Mouse (Mus musculus) ES-Bruce4 (cell line): ENCODE measurements around the gene Tgif2. TPM values are rescaled to one million over a fixed set of nuclear protein-coding genes. Genes with fewer than 3 reads are reported as not detected.

Experiments used
- H3K27ac ChIP-seq: 2 replicates; pipeline ENCODE4 v1.5.1; 2012; ENCODE audit warnings: low read length, inconsistent platforms; ENCODE audit not compliant: insufficient read depth
- H3K27me3 ChIP-seq: 2 replicates; pipeline ENCODE4 v1.6.1; 2012; ENCODE audit warnings: mild to moderate bottlenecking, low read length, inconsistent platforms; ENCODE audit not compliant: control insufficient read depth, poor library complexity, insufficient read depth, severe bottlenecking
- H3K36me3 ChIP-seq: 2 replicates; pipeline ENCODE4 v1.6.1; 2012; ENCODE audit warnings: inconsistent platforms, mild to moderate bottlenecking, low read length, moderate library complexity; ENCODE audit not compliant: control insufficient read depth, poor library complexity, insufficient read depth, severe bottlenecking
- H3K4me1 ChIP-seq: one replicate; pipeline ENCODE4 v1.8.1; 2011; ENCODE audit warnings: low read length; ENCODE audit not compliant: control insufficient read depth, insufficient read depth
- H3K4me3 ChIP-seq: 2 replicates; pipeline ENCODE4 v1.5.1; 2011; ENCODE audit warnings: low read depth, mild to moderate bottlenecking, low read length
- H3K9ac ChIP-seq: 2 replicates; pipeline ENCODE4 v1.6.1; 2012; ENCODE audit warnings: low read depth, mild to moderate bottlenecking, inconsistent platforms; ENCODE audit not compliant: poor library complexity, severe bottlenecking
- H3K9me3 ChIP-seq: replicated peaks from 2 replicates; pipeline ENCODE4 v1.6.1; 2012; ENCODE audit warnings: mild to moderate bottlenecking, low read length, inconsistent platforms; ENCODE audit not compliant: control insufficient read depth, poor library complexity, insufficient read depth, severe bottlenecking
- CTCF ChIP-seq: IDR thresholded peaks from one replicate; pipeline ENCODE4 v1.8.1; 2011; ENCODE audit warnings: low read depth, low read length
- EP300 ChIP-seq: IDR thresholded peaks from 2 replicates; pipeline ENCODE4 v1.6.1; 2011; ENCODE audit warnings: low read depth, low read length; ENCODE audit not compliant: insufficient read depth
- POLR2A ChIP-seq: IDR thresholded peaks from one replicate; pipeline ENCODE4 v1.8.1; 2011; ENCODE audit warnings: low read length; ENCODE audit not compliant: insufficient read depth
- polyA plus RNA-seq: library from polyadenylated mRNA; stranded (reverse); fragments of >200 nt; gene quantifications from 2 replicates; pipeline ENCODE4 v1.2.4, GENCODE M21; 2011; ENCODE audit warnings: low read depth; ENCODE audit not compliant: missing spikeins, insufficient read depth, insufficient read length

Gene Tgif2
- polyA plus RNA-seq, 1 experiment, result 32.9 TPM

- Histone ChIP-seq H3K9me3 (no peaks in the 10 kb centered on the region), H3K9ac (peak overlapping the region; percentile 90), H3K27ac (no peak overlapping the region), H3K4me3 (peak overlapping the region; percentile 99), H3K4me1 (no peaks in the 10 kb centered on the region), H3K27me3 (no peaks in the 10 kb centered on the region), H3K36me3 (peaks cover 27% of the 10 kb centered on the region)
- no peak for TF ChIP-seq CTCF
- no peak for TF ChIP-seq EP300
- TF ChIP-seq POLR2A, result no peak
These were observed 23.8 kb downstream of the Tgif2 start for GRCm38 (mm10) chr2:156863487-156864160.

GRCm38 (mm10) chr2:156864481-156864880, 24.7 kb downstream of the Tgif2 start:
- Histone ChIP-seq H3K9me3 (no peaks in the 10 kb centered on the region), H3K36me3 (peaks cover 34% of the 10 kb centered on the region), H3K4me1 (no peaks in the 10 kb centered on the region), H3K27me3 (no peaks in the 10 kb centered on the region), H3K9ac (peak overlapping the region; percentile 90; the same call in 1 of the 2 replicates), H3K27ac (no peak overlapping the region), H3K4me3 (no peak overlapping the region)
- TF ChIP-seq CTCF (no peak), POLR2A (no peak), EP300 (no peak)

DNA sequence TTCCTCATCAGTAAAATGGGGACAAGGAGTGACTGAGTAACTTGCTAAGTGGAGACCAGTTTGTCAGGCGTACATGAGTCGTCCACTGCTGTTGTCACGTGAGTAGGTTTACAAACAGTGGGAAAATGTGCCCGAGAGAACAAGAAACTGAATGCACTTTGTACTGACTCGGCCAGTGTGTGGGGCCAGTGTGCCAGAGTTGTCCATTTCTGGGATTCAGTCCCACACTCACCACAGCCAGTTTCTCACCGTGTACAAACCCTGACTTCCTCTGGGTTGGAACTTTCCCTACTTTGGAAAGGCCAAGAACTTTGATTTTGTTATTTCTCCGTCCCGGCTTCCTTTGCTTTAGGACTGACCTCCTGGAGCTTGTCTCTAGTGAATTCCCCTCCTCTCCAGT, 29.2 kb downstream of the Tgif2 start:
- Histone ChIP-seq H3K9ac (no peak overlapping the region), H3K27ac (no peak overlapping the region), H3K4me3 (no peak overlapping the region), H3K36me3 (peaks cover 54% of the 10 kb centered on the region), H3K27me3 (no peaks in the 10 kb centered on the region), H3K4me1 (no peaks in the 10 kb centered on the region), H3K9me3 (no peaks in the 10 kb centered on the region)
- TF ChIP-seq CTCF (no peak), EP300 (no peak), POLR2A (no peak)

DNA sequence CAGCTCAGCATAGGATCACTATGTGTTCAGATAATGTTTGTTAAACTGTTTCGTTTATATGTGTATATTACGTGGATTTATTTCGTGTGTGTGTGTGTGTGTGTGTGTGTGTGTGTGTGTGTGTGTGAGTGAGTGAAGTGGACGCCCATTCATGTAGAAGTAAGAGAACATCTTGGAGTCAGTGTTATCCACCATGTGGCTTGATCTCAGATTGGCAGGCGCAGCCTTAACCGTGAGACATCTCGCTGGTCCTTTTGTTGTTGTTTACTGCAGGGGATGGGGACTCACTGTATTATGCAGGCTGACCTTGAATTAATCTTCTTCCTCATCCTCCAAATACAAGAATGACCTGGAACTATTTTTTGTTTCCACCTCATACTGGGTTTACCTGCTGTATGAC, 29.7 kb downstream of the Tgif2 start:
- Histone ChIP-seq H3K36me3 (peaks cover 54% of the 10 kb centered on the region), H3K4me3 (no peak overlapping the region), H3K9me3 (no peaks in the 10 kb centered on the region), H3K27ac (no peak overlapping the region), H3K4me1 (no peaks in the 10 kb centered on the region), H3K27me3 (no peaks in the 10 kb centered on the region), H3K9ac (no peak overlapping the region)
- TF ChIP-seq CTCF, result no peak
- TF ChIP-seq POLR2A, result no peak
- TF ChIP-seq EP300, result no peak

GRCm38 (mm10) chr2:156870519-156870918, 30.7 kb downstream of the Tgif2 start:
- Histone ChIP-seq H3K36me3 (peaks cover 49% of the 10 kb centered on the region), H3K4me3 (no peak overlapping the region), H3K9me3 (no peaks in the 10 kb centered on the region), H3K9ac (no peak overlapping the region), H3K4me1 (no peaks in the 10 kb centered on the region), H3K27me3 (no peaks in the 10 kb centered on the region), H3K27ac (no peak overlapping the region)
- no peak for TF ChIP-seq POLR2A
- TF ChIP-seq EP300, result no peak
- TF ChIP-seq CTCF, result no peak

DNA sequence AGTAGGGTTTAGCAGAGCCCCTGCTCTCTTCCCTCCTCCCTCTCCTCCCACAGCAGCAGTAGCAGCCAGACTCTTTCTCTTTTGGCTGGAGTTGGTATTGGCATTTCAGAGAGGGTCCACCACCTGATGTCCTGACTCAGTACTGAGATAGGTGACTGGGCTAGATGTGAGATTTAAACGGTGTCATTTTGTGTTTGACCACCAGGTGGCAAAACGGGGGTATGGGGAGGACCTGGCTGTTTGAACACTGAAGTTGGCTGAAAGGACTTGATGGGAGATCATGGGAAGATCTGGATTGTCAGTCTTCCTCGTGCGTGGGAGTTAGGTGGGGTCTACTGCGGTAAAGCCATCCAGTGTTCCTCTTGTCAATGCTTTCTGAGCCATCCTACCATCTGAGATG, 33.8 kb downstream of the Tgif2 start:
- no peaks in the 10 kb centered on the region for H3K27me3 ChIP-seq
- H3K9ac ChIP-seq, result no peak overlapping the region
- no peak overlapping the region for H3K4me3 ChIP-seq
- no peaks in the 10 kb centered on the region for H3K4me1 ChIP-seq
- H3K27ac ChIP-seq, result no peak overlapping the region
- peaks cover 27% of the 10 kb centered on the region for H3K36me3 ChIP-seq
- TF ChIP-seq CTCF (peak; percentile 44), EP300 (no peak)
- H3K9me3 ChIP-seq, result no peaks in the 10 kb centered on the region
